Mouse (Mus musculus) neutrophil, adult 59 days (primary cell): ENCODE measurements around the gene Arhgdig. TPM values are rescaled to one million over a fixed set of nuclear protein-coding genes. Genes with fewer than 3 reads are reported as not detected.

ENCODE experiments used
- total RNA-seq, 2 experiments: library from RNA; stranded (reverse); gene quantifications; 1 replicate in 1 of 2; 2 replicates in 1 of 2; pipeline ENCODE4 v1.2.4; 2023

The Arhgdig gene
- under 1 TPM in 1 of 2 experiments, not detected in 1; 0.58 TPM for total RNA-seq

DNA sequence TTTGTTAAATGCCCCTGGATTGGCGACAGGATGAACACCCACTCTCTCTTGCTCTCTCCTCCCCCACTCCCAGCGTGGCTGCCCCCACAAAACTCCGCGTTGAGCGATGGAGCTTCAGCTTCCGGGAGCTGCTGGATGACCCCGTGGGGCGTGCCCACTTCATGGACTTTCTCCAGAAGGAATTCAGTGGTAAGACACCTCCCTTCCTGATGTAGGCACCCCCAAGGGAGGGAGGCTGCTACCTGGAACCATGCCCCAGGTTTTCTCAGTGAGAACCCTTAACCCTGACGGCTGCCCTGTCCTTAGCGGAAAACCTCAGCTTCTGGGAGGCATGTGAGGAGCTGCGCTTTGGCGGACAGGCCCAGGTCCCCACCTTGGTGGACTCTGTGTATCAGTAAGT is at the start of gene Arhgdig:
TSS of gene Arhgdig (minus strand) at position 101 of the 400 bp plus-strand sequence.

DNA sequence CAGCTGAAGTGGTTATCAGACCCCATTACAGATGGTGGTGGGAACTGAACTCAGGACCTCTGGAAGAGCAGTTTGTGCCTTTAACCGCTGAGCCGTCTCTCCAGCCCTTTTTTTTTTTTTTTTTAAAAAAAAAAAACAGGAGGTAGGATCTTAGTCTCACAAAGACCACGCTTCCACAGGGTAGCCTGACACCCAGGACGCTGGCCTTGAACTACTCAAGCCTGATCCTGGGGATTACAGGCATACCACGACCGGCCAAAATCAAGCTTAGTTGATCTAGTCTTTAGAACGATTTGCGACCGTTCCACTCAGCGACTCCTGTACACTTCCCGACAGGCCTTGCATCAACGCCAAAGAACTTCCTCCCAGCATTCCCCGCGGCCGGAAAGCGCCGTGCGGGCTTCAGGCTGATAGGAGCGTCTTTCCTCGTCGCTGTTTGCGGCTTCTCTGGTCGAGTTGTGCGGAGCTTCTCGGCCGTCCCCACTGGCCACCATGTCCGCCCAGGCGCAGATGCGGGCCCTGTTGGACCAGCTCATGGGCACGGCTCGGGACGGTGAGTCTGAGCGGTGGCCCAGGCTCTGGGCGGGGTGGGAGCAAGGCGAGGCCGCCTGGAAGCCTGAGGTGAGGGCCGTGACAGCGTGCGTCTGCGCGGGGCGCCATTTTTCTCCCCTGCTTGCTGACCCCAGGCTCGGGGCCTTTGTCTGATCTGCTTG is 45.1 kb upstream of the Arhgdig start, which contains the start of gene Luc7l:
TSS of gene Luc7l (plus strand) at position 358 of the 713 bp plus-strand sequence.

DNA sequence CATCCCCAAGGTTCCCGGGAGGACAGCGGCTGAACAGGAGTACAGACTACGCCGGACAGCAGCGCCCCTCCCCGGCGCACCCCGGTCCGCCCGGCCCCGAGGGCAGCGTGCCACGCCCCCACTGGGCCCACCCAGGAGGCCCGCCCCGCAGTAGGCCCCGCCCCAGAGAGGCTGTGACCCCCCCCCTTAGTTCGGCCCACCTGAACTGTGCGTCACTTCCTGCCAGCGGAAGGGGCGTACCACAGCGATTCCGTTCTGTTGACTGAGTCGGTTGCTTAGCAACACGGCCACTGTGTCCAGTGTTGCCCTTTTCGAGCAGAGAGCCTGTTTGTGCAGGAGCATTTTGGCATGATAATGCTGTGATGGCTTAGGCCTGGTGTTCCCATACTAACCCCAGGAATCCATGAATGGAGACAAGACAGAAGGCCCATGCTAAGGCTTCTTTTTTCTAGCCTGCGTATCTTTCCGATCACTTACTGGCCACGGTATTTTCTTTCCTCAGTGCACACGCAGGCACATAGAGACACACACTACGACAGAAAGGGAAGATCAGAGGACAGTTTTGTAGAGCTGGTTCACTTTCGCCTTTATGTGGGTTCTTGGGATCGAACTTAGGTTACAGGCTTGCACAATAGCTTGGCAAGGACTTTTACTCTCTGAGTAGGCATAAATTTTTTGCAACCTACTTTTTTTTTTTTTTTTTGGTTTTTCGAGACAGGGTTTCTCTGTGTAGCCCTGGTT is 36.7 kb upstream of the Arhgdig start, which contains the start of gene Fam234a:
TSS of gene Fam234a (minus strand) at position 142 of the 741 bp plus-strand sequence.

DNA sequence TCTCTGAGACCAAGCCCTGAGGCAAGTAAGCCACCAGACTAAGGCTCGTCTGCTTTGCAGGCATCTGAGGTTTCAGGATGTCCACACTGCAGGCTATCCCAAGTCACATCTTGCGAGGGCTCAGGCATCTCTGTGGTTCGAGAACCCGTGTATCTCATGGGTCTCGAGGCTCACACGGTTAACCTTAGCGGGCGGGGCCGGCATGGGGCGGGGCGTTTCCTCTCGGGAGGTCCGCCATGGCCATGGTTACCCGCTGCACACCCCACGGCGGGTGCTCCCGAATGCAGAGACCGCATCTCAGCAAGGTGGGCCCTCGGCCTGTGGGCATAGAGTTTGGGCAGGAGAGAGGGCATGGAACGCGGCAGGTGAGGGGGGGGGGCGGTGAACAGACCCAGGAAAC is 4.8 kb downstream of the Arhgdig start, which contains the start of gene Rgs11:
TSS of gene Rgs11 (plus strand) at position 215 of the 400 bp plus-strand sequence.

DNA sequence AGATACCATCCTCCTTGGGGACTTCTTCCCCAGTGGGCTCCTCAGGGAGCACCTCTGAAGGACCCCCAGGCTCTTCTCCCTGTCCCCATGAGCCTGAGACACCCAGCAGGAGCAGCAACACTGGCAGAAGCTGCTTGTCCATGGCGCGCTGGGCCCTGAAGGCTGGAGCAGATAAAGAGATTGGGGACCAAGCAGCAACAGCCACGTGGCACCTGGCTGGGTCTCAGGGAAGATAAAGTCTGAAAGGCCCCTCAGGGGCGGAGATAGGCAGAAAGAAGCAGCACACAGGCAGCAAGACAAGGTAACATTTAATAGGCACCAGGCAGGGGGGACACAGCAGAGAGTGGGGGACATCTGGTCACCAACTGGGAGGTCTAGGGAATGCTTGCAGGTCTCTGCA is 8.7 kb downstream of the Arhgdig start, which contains the start of gene Pdia2:
TSS of gene Pdia2 (minus strand) at position 196 of the 400 bp plus-strand sequence.

Other genes with a start within 250 kb of the Arhgdig start
- gene Capn15, start 222.0 kb downstream of the Arhgdig start, total RNA-seq = 10 to 100 TPM; 13.5 to 19.1 TPM
- gene Rab11fip3, start 138.2 kb downstream of the Arhgdig start, total RNA-seq = 1 to 10 TPM; 1.5 to 2.1 TPM
- 1 to 10 TPM; 4.0 TPM for gene Decr2, start 117.4 kb downstream of the Arhgdig start, total RNA-seq
- 1 to 10 TPM; 2.3 to 4.5 TPM for gene Nme4, start 112.2 kb downstream of the Arhgdig start, total RNA-seq
- gene Tmem8, start 94.5 kb downstream of the Arhgdig start, total RNA-seq = 10 to 100 TPM; 59.5 to 72.0 TPM
- gene Mrpl28, start 84.3 kb downstream of the Arhgdig start, total RNA-seq = 10 to 100 TPM; 32.3 to 32.6 TPM
- 10 to 100 TPM; 39.0 to 40.7 TPM for gene Axin1, start 69.1 kb downstream of the Arhgdig start, total RNA-seq
- gene Pdia2, start 8.7 kb downstream of the Arhgdig start, total RNA-seq = 1 to 10 TPM; 1.5 to 3.1 TPM
- gene Rgs11, start 4.8 kb downstream of the Arhgdig start, total RNA-seq = under 1 TPM in 1 of 2 experiments, not detected in 1; 0.77 TPM
- gene Fam234a, start 36.5 kb upstream of the Arhgdig start, total RNA-seq = 10 to 100 TPM; 69.6 TPM
- gene Luc7l, start 45.1 kb upstream of the Arhgdig start, total RNA-seq = 10 to 100 TPM; 34.7 to 38.0 TPM
- gene Neurl1b, start 207.0 kb upstream of the Arhgdig start, total RNA-seq = 10 to 100 TPM; 12.5 to 16.5 TPM